Mouse (Mus musculus) kidney, adult 18-20 months (tissue): Measurements from ENCODE around the gene Sh3kbp1.

ENCODE experiments used
- DNase-seq: peaks from one replicate; pipeline ENCODE4 v3.0.0; 2021

Sh3kbp1 gene

GRCm38 (mm10) chrX:159744620-159745019, 117.5 kb downstream of the Sh3kbp1 start:
- DNase-seq: no peak

DNA sequence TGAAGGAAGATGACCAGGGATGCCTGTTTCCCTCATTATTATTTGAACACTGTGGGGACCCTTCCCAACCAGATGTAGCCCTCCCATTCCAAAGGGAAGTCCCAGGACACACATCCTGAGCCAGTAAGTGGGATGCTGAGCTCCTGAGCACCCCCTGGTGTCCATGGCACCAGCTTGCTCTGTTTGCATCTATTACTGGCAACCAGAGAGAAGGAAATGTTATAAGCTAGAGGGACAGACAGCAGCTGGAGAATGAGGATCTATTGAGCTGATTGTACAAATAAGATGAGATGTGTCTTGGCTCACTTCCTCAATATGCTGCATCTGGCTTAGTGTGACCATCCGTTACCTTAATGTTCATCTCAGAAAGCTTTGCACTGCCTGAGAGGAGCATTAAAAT, 124.8 kb downstream of the Sh3kbp1 start:
- DNase-seq: peak; percentile 9

DNA sequence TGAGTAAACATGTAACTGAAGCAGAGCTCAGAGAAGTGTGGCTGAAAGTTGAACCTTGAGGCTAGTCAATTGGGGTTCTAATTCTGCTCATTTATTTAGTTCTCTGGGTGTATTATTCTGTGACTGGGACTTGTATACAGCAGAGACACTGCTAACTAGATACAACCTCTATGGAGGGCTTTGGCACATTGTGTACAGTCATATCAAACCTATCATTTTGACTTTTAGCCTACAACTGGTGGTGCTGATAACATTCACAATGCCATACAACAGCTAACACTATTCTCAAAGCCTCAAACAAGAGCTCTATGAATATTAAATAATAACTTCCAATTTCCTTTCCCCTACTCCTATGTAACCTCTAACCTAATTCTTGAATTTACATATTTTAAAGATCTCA, 129.2 kb downstream of the Sh3kbp1 start:
- DNase-seq: no peak

GRCm38 (mm10) chrX:159756901-159757821, 130.1 kb downstream of the Sh3kbp1 start:
- DNase-seq: no peak

DNA sequence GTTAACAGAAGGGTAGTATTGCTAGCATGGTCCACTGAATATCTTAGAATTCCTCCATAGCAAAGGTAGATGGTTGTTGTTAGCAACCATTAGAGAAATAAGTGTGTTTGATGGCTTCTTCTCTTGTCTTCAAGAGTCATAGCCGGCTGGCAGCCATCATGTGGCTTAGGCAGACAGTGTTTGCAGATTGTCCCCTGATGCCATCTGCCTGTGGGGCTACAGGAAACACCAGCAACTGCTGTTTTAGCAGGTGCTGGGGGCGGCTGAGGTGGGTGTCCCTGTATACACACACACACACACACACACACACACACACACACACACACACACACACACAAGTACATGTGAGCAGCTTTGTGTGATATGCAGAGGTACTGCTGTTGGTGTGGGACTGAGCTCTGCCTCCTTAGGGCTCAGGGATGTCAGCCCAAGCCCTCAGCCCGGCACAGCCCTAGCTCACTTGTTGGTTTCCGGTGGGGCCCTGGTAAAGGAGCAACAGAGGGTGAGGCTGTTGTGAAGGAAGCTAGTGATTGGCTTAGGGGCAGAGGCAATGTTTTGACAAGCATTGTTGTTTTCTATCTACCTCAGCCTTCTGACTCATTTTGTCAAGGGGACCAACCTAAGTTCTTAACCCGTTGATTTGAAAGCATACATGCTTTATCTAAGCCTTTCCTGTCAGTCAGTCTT, 130.9 kb downstream of the Sh3kbp1 start:
- DNase-seq: no peak

DNA sequence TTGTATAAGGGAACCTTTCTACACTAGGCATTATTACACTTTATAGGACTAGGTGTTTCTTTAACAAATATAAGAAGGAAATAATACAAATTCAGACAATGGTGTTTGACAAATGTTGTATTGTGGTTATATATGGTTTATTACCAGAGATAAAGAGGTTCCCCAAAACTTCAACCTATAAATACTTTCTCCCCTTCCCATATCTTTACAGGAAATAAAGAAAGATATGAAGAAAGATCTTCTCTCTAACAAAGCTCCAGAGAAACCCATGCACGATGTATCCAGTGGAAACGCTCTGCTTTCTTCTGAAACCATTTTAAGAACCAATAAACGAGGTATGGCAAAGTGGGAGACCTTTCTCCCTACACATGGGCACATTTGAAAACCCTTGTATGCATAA, 136.7 kb downstream of the Sh3kbp1 start:
- no peak for DNase-seq

- no peak for DNase-seq
Measured at GRCm38 (mm10) chrX:159765850-159766249, 138.8 kb downstream of the Sh3kbp1 start.

DNA sequence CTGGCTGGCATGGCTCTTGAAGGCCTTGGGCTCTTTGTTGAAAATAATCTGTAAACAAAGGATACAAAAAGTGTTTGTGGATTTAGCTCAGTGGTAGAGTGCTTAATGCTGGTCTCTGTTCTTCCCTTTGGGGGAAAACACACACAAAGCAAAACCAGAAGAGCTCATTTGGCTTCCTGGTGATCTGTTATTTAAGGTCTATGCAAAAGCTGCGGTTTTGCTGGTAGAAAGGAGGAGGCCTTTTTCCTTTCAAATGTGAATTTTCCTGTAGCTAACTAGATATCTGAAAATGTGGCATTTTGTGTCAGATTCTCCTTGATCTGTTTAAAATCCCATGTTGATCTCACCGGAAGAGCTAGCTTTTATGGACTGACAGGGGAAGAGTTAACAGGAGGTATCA, 141.9 kb downstream of the Sh3kbp1 start:
- no peak for DNase-seq

DNA sequence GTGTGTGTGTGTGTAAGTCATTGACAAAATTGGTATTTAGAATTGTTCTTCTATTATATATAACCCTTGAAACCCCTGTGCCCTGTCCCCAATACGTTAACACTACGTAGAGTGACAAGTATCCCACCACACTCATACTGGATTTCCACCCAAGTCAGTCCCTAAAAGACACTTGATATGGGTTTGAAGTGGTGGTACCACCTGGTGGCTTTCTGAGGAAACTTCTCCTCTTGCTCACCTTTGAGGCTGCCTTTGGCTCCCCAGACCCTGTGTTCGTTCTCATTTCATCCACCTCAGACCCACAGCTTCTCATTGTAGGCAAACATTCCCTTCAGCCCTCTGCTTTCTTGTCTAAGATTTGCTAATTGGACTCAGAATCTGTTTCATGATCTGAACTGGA, 142.7 kb downstream of the Sh3kbp1 start:
- no peak for DNase-seq

DNA sequence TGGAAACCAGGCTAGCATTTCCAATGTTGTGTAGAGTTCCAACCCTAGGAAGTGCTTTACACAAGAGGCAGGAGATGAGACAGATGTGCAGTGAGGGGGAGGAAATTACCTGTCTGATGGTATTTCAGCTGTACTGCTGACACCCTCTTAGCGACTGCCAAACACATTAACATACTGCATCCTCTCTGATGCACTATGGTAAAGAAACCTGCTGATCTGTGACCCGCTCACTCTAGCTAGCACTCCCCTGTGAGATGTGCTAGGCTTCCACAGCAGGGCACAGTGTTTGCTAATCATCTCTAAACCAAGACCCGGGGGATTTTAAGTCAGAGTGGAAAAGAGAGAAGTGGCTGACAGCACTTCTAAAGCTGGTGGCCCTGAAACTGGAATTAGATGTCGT, 145.1 kb downstream of the Sh3kbp1 start:
- DNase-seq: no peak

DNA sequence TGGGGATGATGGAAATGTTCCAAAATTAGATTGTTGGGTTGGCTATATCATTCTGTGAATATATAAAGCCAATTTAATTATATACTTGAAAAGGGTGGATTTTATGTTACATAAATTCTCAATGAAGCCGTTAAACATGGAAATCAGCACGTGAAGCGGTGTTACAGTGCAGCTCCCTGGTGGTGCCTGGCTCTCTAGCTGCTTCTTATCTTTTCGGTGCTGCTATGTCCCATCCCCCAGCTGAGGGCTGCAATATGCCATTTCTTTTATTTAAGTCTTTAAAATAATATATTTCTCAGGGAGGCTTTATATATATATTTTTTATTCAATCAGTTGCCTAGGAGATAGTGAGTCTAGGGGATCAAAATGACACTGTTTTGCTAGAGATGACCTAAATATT, 148.0 kb downstream of the Sh3kbp1 start:
- DNase-seq: no peak

- no peak for DNase-seq
Measured at GRCm38 (mm10) chrX:159778787-159779186, 151.7 kb downstream of the Sh3kbp1 start.

GRCm38 (mm10) chrX:159790516-159790915, 163.4 kb downstream of the Sh3kbp1 start:
- DNase-seq: no peak

DNA sequence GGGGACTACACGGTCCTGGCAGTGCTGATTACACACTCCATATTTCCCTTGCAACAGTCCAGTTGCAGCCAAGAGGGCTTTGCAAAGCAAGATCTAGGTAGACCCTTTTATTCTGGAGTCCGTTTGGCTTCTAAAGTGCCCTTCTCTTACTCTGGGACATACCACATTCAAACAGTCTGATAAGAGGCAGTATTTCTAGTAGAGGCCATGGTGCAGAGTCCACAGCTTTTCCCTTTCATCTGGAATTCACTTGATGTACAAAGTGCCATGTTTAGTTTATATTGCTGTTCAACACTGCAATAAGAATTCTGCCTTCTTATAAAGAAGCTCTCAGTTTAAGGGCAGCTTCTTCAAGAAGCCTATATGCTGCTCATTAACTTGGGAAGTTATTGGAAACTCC, 168.5 kb downstream of the Sh3kbp1 start:
- DNase-seq: no peak

GRCm38 (mm10) chrX:159804371-159804770, 177.3 kb downstream of the Sh3kbp1 start:
- DNase-seq: no peak

GRCm38 (mm10) chrX:159809510-159809909, 182.4 kb downstream of the Sh3kbp1 start:
- no peak for DNase-seq

GRCm38 (mm10) chrX:159810469-159810868, 183.4 kb downstream of the Sh3kbp1 start:
- DNase-seq: no peak

DNA sequence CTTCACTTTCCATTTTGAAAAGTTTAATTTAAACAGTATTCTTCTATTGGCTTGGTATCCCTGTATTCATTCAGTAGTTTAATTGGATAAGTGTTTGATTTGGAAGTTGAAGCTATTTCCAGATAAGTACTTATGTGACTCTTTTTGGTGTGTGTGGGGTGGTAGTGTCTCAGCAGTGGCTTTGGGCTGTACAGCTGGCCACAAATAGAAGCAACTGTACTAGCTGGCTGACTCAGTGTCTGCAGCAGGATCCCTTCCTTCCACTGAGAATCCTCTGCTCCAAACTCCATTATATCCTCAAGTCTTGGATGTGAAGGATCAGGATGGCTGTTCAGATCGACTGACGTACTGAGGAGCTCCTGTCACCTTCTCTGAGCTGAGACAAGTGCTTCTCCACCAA, 190.4 kb downstream of the Sh3kbp1 start:
- DNase-seq: no peak

DNA sequence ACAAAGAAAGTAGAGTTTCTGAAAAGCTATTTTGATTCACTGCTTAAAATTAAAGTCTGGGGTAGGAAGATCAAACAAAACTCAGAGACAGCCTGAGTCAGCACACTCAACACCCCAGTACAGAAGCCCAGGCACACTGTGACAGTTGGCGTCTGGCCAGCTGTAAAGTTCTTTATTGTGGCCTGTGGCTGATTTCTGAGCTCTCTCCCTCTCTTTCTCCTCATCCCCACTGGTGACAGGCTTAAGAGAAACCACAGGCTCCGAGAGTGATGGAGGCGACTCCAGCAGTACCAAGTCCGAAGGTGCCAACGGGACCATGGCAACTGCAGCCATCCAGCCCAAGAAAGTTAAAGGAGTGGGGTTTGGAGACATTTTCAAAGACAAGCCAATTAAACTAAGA, 201.1 kb downstream of the Sh3kbp1 start:
- no peak for DNase-seq

DNA sequence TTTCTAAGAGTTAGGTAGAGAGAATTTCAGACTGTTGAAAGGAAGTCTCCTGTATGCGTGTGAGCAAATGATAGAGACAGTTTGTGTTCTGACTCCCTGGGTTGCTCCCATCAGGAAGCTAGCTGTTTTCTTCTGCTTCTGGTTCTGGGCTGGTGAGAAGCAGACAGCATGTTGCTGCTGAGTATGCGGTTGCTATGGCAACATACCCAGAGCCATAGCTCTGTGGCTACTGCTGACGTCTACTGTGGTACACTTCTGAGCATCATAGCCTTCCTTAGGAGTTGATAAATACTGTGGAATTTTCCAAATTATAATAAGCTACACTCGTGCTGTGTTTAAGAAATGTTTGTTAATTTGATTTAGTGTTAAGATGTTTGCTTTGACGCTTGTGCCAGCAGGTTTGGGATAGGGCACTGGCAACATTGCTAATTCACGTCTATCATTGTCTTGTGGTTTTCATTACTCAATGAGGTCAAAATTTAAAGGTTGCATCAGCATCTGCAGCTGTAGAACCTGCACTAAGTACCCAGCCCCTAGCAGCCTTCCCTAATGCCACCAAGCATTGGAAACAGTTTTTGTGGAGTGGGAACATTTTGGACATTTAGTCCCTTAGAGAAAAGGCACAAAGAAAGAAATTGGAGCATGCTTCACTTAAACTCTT, 202.2 kb downstream of the Sh3kbp1 start:
- no peak for DNase-seq

- no peak for DNase-seq
Measured at GRCm38 (mm10) chrX:159831176-159831575, 204.1 kb downstream of the Sh3kbp1 start.

DNA sequence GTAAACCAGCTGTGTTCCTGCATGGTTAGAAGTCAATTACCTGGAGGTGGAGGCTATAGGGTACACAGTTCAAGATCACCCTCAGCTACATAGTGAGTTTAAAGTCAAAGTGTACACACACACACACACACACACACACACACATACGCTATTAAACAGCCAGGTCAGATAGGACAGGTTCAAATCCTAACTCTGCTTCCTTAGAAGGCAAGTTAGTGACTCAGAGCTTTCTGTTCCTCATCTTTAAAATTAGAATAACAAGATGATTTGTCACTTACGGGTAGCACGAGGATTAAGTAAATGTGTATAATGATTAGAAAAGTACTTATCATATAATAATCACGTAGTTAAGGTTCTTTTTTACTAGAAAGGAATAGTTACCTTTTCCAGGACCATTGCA, 208.2 kb downstream of the Sh3kbp1 start:
- DNase-seq: no peak

DNA sequence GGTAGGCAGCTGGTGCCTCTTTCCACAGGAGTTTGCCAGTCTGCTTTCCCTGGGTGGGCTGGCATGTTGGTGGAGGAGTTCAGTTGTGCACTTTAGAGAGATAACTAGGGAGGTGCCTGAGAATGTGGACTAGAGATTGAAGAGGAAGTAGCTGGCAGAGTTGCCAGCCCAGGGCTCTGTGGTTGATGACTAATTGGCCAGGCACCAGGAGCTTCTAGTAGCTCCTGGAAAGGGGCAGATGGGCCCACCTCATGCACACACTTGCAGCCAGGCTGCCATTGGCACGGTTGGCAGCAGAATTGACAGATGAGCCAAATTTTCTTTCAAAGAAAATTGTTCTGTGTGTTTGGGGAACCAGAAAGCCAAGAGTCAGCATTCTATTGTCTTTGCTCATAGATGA, 210.3 kb downstream of the Sh3kbp1 start:
- no peak for DNase-seq

DNA sequence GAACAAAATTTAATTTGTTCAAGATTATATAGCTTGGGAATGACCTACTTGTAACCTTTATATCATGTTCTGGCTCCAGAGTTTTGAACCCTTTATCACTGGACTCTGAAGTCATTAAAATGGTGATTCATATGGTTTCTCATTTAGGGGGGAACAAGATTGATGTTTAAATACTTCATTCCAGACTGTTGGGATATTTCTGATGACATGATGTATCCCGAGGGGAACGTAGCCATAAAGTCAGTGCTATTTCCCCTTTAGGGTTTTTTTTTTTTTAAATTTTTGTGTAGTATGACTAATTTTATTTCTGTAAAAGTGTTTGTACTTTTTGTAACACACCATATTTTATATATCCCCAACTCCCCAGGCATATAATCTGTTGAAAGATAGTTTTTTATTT, 212.7 kb downstream of the Sh3kbp1 start:
- DNase-seq: no peak
